Mouse (Mus musculus): ENCODE measurements around the gene Tspan14. TPM values are rescaled to one million over a fixed set of nuclear protein-coding genes. Genes with fewer than 3 reads are reported as not detected.

Tspan14 gene
- polyA plus RNA-seq, 1 experiment from 2014 or later = 61.1 TPM

GRCm38 (mm10) chr14:40889181-40889580, 77.4 kb downstream of the Tspan14 start:
- H3K9ac ChIP-seq = no peak overlapping the region
- ATAC-seq (ENCODE audit: low FRiP score, low read depth) = no peak
- no peak overlapping the region for H3K4me3 ChIP-seq
- 84% methylated on average over 2 of the region's 2 CpGs for WGBS
- H3K36me3 ChIP-seq = no peaks in the 10 kb centered on the region
- no peak overlapping the region for H3K4me2 ChIP-seq
- peaks cover 1% of the 10 kb centered on the region; the same call in 1 of the 2 replicates for H3K4me1 ChIP-seq (replicated peaks)
- no peaks in the 10 kb centered on the region for H3K9me3 ChIP-seq
- no peaks in the 10 kb centered on the region for H3K27me3 ChIP-seq
- H3K27ac ChIP-seq (replicated peaks) = no peak overlapping the region

GRCm38 (mm10) chr14:40886428-40887202, 80.0 kb downstream of the Tspan14 start:
- H3K9me3 ChIP-seq = no peaks in the 10 kb centered on the region

GRCm38 (mm10) chr14:40885752-40886151, 80.9 kb downstream of the Tspan14 start:
- no peak for ATAC-seq (ENCODE audit: low FRiP score, low read depth)
- Histone ChIP-seq H3K9ac (no peak overlapping the region), H3K36me3 (no peaks in the 10 kb centered on the region), H3K4me1 (replicated peaks) (no peaks in the 10 kb centered on the region), H3K4me2 (no peak overlapping the region), H3K9me3 (no peaks in the 10 kb centered on the region), H3K4me3 (no peak overlapping the region), H3K27ac (replicated peaks) (no peak overlapping the region), H3K27me3 (no peaks in the 10 kb centered on the region)
- 90% methylated on average over 1 of the region's 1 CpGs for WGBS

More at GRCm38 (mm10) chr14:40886428-40887202, 80.0 kb downstream of the Tspan14 start:
- ATAC-seq (ENCODE audit: low FRiP score, low read depth) = no peak
- Histone ChIP-seq H3K4me2 (no peak overlapping the region), H3K36me3 (no peaks in the 10 kb centered on the region), H3K9ac (no peak overlapping the region), H3K27me3 (no peaks in the 10 kb centered on the region), H3K4me1 (replicated peaks) (no peaks in the 10 kb centered on the region), H3K27ac (replicated peaks) (no peak overlapping the region), H3K4me3 (no peak overlapping the region)
- 83% methylated on average over 6 of the region's 6 CpGs for WGBS

- H3K9ac ChIP-seq = no peak overlapping the region
- no peaks in the 10 kb centered on the region for H3K9me3 ChIP-seq
- no peak for ATAC-seq (ENCODE audit: low FRiP score, low read depth)
- H3K36me3 ChIP-seq = no peaks in the 10 kb centered on the region
- no peak overlapping the region for H3K27ac ChIP-seq (replicated peaks)
- H3K4me2 ChIP-seq = no peak overlapping the region
- H3K4me1 ChIP-seq (replicated peaks) = no peaks in the 10 kb centered on the region
- WGBS = 35% methylated on average over 4 of the region's 4 CpGs
- no peak overlapping the region for H3K4me3 ChIP-seq
- H3K27me3 ChIP-seq = no peaks in the 10 kb centered on the region
Observed at GRCm38 (mm10) chr14:40885225-40885624, 81.4 kb downstream of the Tspan14 start.

- H3K27me3 ChIP-seq = no peaks in the 10 kb centered on the region
- H3K9me3 ChIP-seq = no peaks in the 10 kb centered on the region
- no peaks in the 10 kb centered on the region for H3K4me1 ChIP-seq (replicated peaks)
Observed at GRCm38 (mm10) chr14:40874565-40874964, 92.0 kb downstream of the Tspan14 start.

GRCm38 (mm10) chr14:40873961-40874360, 92.6 kb downstream of the Tspan14 start:
- WGBS = 79% methylated on average over 5 of the region's 5 CpGs
- ATAC-seq (ENCODE audit: low FRiP score, low read depth) = no peak

More at GRCm38 (mm10) chr14:40874565-40874964, 92.0 kb downstream of the Tspan14 start:
- Histone ChIP-seq H3K36me3 (no peaks in the 10 kb centered on the region), H3K27ac (replicated peaks) (no peak overlapping the region), H3K9ac (no peak overlapping the region), H3K4me2 (no peak overlapping the region), H3K4me3 (no peak overlapping the region)
- no peak for ATAC-seq (ENCODE audit: low FRiP score, low read depth)

GRCm38 (mm10) chr14:40870598-40870997, 96.0 kb downstream of the Tspan14 start:
- 76% methylated on average over 3 of the region's 3 CpGs for WGBS
- no peak overlapping the region for H3K27ac ChIP-seq (replicated peaks)
- no peak overlapping the region for H3K4me3 ChIP-seq
- no peaks in the 10 kb centered on the region for H3K36me3 ChIP-seq
- H3K9ac ChIP-seq = no peak overlapping the region
- H3K4me1 ChIP-seq (replicated peaks) = no peaks in the 10 kb centered on the region
- no peak overlapping the region for H3K4me2 ChIP-seq
- no peaks in the 10 kb centered on the region for H3K27me3 ChIP-seq
- no peaks in the 10 kb centered on the region for H3K9me3 ChIP-seq
- no peak for ATAC-seq (ENCODE audit: low FRiP score, low read depth)

More at GRCm38 (mm10) chr14:40873961-40874360, 92.6 kb downstream of the Tspan14 start:
- H3K36me3 ChIP-seq = no peaks in the 10 kb centered on the region
- no peak overlapping the region for H3K4me3 ChIP-seq
- H3K9ac ChIP-seq = no peak overlapping the region
- H3K4me1 ChIP-seq (replicated peaks) = no peaks in the 10 kb centered on the region
- no peak overlapping the region for H3K4me2 ChIP-seq
- H3K27ac ChIP-seq (replicated peaks) = no peak overlapping the region
- no peaks in the 10 kb centered on the region for H3K27me3 ChIP-seq
- no peaks in the 10 kb centered on the region for H3K9me3 ChIP-seq

- 52% methylated on average over 6 of the region's 6 CpGs for WGBS
Observed at GRCm38 (mm10) chr14:40864811-40865514, 101.6 kb downstream of the Tspan14 start.

GRCm38 (mm10) chr14:40863659-40864058, 102.9 kb downstream of the Tspan14 start:
- no peaks in the 10 kb centered on the region for H3K27me3 ChIP-seq
- H3K9me3 ChIP-seq = no peaks in the 10 kb centered on the region
- H3K4me1 ChIP-seq (replicated peaks) = no peaks in the 10 kb centered on the region
- 0 out of 2 replicates have a peak, but pooled peaks cover 3% of the 10 kb centered on the region for H3K36me3 ChIP-seq
- no peak overlapping the region for H3K27ac ChIP-seq (replicated peaks)
- H3K4me2 ChIP-seq = no peak overlapping the region
- no peak for ATAC-seq (ENCODE audit: low FRiP score, low read depth)
- H3K4me3 ChIP-seq = no peak overlapping the region
- no peak overlapping the region for H3K9ac ChIP-seq
- 91% methylated on average over 3 of the region's 3 CpGs for WGBS

More at GRCm38 (mm10) chr14:40864811-40865514, 101.6 kb downstream of the Tspan14 start:
- Histone ChIP-seq H3K4me3 (no peak overlapping the region), H3K9me3 (no peaks in the 10 kb centered on the region), H3K9ac (no peak overlapping the region), H3K27me3 (no peaks in the 10 kb centered on the region), H3K36me3 (0 out of 2 replicates have a peak, but pooled peaks cover 3% of the 10 kb centered on the region), H3K4me1 (replicated peaks) (no peaks in the 10 kb centered on the region), H3K4me2 (no peak overlapping the region), H3K27ac (replicated peaks) (no peak overlapping the region)
- ATAC-seq (ENCODE audit: low FRiP score, low read depth) = no peak

- H3K4me3 ChIP-seq = no peak overlapping the region
- no peak overlapping the region for H3K27ac ChIP-seq (replicated peaks)
- H3K4me1 ChIP-seq (replicated peaks) = no peaks in the 10 kb centered on the region
- no peaks in the 10 kb centered on the region for H3K9me3 ChIP-seq
- no peak overlapping the region for H3K4me2 ChIP-seq
- H3K27me3 ChIP-seq = no peaks in the 10 kb centered on the region
- 0 out of 2 replicates have a peak, but pooled peaks cover 3% of the 10 kb centered on the region for H3K36me3 ChIP-seq
- no peak overlapping the region for H3K9ac ChIP-seq
- ATAC-seq (ENCODE audit: low FRiP score, low read depth) = no peak
Observed at GRCm38 (mm10) chr14:40863022-40863421, 103.6 kb downstream of the Tspan14 start.

Measured in hindbrain, embryonic 15.5 days (tissue).